Mouse (Mus musculus): ENCODE measurements around the gene Fam149b.

DNA sequence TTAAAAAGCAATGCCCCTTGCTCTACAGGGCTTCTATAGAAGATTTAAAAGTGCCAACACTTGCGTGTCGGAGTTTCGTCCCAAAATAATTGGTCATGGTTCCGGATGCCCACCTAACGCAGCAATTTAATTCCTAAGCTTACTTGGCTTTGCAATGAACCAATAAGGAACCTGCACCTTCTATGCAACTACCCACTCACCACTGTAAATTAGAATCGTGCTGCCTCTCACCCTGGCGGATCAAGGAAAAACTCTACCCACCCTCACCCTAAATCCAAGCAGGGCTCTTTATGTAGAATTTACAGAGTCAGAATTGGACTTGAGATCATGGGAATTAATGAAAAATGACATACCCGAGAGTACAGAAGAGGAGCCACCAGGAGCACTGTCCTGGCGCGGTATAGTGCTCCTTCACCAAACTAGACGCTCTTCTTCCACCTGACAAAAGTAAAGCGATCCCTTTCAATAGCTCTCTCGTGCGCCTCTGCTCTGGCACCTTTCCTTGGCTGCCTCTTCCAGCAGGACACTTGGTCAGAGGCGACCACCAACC, 446 bp upstream of the Fam149b start:
- TF ChIP-seq CTCF (IDR thresholded peaks at IDR 0.05; ENCODE audit: low read depth) = no peak
- TF ChIP-seq EP300 (optimal IDR thresholded peaks at IDR 0.05) = no peak
